Mouse (Mus musculus) E14TG2a.4 (cell line): Measurements from ENCODE around the gene Tmem131l.

Experiments used
- CTCF ChIP-seq: conservative IDR thresholded peaks from 2 replicates; pipeline ENCODE4 v1.5.1; 2014; ENCODE audit warnings: low read length
- NANOG ChIP-seq: IDR thresholded peaks from 2 replicates; pipeline ENCODE4 v1.6.1; 2014; ENCODE audit warnings: borderline replicate concordance, low read length, mixed read lengths
- POU5F1 ChIP-seq: IDR thresholded peaks from 2 replicates; pipeline ENCODE4 v1.6.1; 2014; ENCODE audit warnings: low read length, borderline replicate concordance

DNA sequence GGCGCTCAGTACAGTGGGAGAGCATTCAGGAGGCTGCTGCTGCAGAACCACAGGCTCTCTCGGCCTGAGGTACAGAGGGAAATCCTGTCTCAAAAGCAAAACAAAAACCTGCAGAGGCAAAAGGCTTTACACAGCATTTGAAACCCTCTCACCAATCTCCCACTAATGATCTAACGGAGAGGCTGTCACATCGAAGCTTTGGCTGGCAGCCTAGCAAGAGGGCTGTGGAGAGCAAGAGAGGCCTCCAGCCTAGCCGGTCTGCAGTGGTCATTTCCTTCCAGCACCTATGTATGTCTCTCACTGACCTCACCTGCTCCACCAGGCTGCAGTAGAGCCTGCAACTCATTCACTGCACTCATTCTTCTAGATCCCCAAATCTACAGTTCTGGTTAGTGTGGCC is 76.3 kb downstream of the Tmem131l start:
- no peak for TF ChIP-seq CTCF
- no peak for TF ChIP-seq NANOG
- TF ChIP-seq POU5F1 = no peak
